Mouse (Mus musculus): Measurements from ENCODE around the gene Idh1. TPM values are rescaled to one million over a fixed set of nuclear protein-coding genes. Genes with fewer than 3 reads are reported as not detected.

Gene Idh1
- polyA plus RNA-seq, 1 experiment from 2014 or later, result 140 TPM

DNA sequence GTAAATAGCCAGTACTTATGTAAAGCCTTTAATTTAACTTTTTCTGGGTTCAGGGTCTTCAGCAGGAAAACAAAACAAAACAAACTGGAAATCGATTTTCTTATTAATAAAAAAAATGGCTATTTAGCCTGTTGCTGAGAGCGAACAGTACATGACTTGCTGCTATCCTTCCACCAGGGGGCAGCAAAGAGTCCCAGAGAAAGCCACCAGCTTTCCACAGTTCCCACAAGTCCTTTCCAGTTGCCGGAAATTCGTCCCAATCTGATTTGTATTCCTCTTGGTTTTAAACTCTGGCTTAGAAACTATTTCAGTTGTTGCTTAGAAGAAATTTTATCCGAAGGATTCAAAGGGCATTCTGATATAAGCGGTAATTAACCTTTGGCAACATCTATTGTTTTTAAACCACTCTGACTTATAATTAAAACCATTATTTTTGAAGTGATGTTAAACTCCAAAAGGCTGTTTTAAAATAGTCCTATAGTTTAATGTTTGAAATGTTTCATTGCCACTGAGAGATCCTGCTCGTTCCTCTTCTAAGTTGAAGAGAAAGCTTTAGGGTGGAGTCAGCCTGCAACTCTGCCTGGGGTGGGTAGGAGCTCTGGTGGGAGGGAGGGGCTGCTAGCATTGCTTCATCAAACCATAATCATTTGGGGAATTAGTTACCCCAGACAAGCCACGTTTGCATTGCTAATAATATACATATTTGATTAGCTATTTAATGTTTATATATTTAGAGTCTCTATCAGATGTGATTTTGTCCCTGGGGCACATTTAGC, 74.1 kb downstream of the Idh1 start:
- ATAC-seq (ENCODE audit: insufficient number of reproducible peaks, insufficient read depth, low FRiP score, low TSS enrichment, low read depth), result 0 out of 2 replicates have a peak, but pooled peaks have one; percentile 54
- Histone ChIP-seq H3K4me2 (peak overlapping the region; percentile 15), H3K36me3 (no peaks in the 10 kb centered on the region), H3K27me3 (no peaks in the 10 kb centered on the region), H3K4me3 (replicated peaks) (no peak overlapping the region), H3K4me1 (replicated peaks) (no peaks in the 10 kb centered on the region), H3K9me3 (no peaks in the 10 kb centered on the region), H3K27ac (no peak overlapping the region), H3K9ac (replicated peaks) (no peak overlapping the region)
- 13% methylated on average over 8 of the region's 8 CpGs for WGBS

DNA sequence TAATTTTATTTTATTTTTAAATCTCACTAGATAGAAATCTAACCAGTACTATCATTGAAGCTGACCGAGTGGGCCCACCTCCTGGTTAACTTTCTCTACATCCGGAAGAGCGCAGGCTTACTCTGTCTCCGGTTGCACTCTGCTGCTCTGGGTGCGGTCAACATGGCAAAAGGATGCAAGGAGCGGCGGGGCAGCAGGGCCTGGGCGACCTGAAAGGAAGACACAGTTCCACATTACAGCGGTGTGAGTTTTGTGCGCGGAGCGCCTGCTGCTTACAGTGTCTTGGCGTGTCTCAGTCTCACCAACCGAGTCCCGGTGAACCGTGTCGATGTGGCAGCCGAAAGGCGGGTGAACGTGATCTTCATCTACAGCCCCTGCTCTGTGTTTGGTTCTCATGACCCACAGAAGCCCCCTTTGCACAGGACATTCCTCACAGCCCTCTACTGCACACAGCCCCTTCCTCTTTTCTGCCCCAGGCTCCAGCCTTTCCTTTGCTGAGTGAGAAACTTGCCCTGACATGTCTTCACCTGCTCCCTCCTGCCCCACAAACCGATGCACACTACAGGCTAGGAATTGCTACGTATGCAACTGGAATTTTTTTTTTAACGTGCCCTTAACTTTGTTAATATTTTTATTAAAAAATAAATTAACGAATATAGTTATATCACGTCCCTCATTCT, 76.4 kb downstream of the Idh1 start:
- ATAC-seq (ENCODE audit: insufficient number of reproducible peaks, insufficient read depth, low FRiP score, low TSS enrichment, low read depth), result no peak
- no peaks in the 10 kb centered on the region for H3K9me3 ChIP-seq
- no peak overlapping the region for H3K4me2 ChIP-seq

GRCm38 (mm10) chr1:65109196-65109595, 77.1 kb downstream of the Idh1 start:
- no peak for ATAC-seq (ENCODE audit: insufficient number of reproducible peaks, insufficient read depth, low FRiP score, low TSS enrichment, low read depth)
- 88% methylated on average over 8 of the region's 8 CpGs for WGBS

More for the DNA sequence above, 76.4 kb downstream of the Idh1 start:
- WGBS, result 72% methylated on average over 25 of the region's 25 CpGs
- Histone ChIP-seq H3K27me3 (no peaks in the 10 kb centered on the region), H3K36me3 (no peaks in the 10 kb centered on the region), H3K4me3 (replicated peaks) (no peak overlapping the region), H3K27ac (no peak overlapping the region), H3K9ac (replicated peaks) (no peak overlapping the region), H3K4me1 (replicated peaks) (no peaks in the 10 kb centered on the region)

More at GRCm38 (mm10) chr1:65109196-65109595, 77.1 kb downstream of the Idh1 start:
- Histone ChIP-seq H3K27me3 (no peaks in the 10 kb centered on the region), H3K4me2 (no peak overlapping the region), H3K4me1 (replicated peaks) (no peaks in the 10 kb centered on the region), H3K9me3 (no peaks in the 10 kb centered on the region), H3K9ac (replicated peaks) (no peak overlapping the region), H3K36me3 (no peaks in the 10 kb centered on the region), H3K27ac (no peak overlapping the region), H3K4me3 (replicated peaks) (no peak overlapping the region)

Other genes starting within 250 kb of the Idh1 start
- gene Plekhm3, start 229.7 kb downstream of the Idh1 start, polyA plus RNA-seq (2016; fragmentation: Nextera tagmentation; extraction: Ambion mirVana), result 11.1 and 13.8 TPM in 2 replicates
- 0.18 TPM in 1 of 2 replicates, not detected in the other for gene Akr1cl, start 153.7 kb downstream of the Idh1 start, polyA plus RNA-seq (2016; fragmentation: Nextera tagmentation; extraction: Ambion mirVana)
- not detected in 2 replicates for gene Cryge, start 135.4 kb downstream of the Idh1 start, polyA plus RNA-seq (2016; fragmentation: Nextera tagmentation; extraction: Ambion mirVana)
- not detected in 2 replicates for gene Crygd, start 123.0 kb downstream of the Idh1 start, polyA plus RNA-seq (2016; fragmentation: Nextera tagmentation; extraction: Ambion mirVana)
- gene Crygc, start 112.8 kb downstream of the Idh1 start, polyA plus RNA-seq (2016; fragmentation: Nextera tagmentation; extraction: Ambion mirVana), result not detected in 2 replicates
- gene Crygb, start 104.2 kb downstream of the Idh1 start, polyA plus RNA-seq (2016; fragmentation: Nextera tagmentation; extraction: Ambion mirVana), result not detected in 2 replicates
- gene Cryga, start 83.1 kb downstream of the Idh1 start, polyA plus RNA-seq (2016; fragmentation: Nextera tagmentation; extraction: Ambion mirVana), result not detected in 2 replicates
- 0.46 TPM in 1 of 2 replicates, not detected in the other for gene Gm28845, start 66.9 kb downstream of the Idh1 start, polyA plus RNA-seq (2016; fragmentation: Nextera tagmentation; extraction: Ambion mirVana)
- 0.14 and 0.24 TPM in 2 replicates for gene D630023F18Rik, start 63.3 kb downstream of the Idh1 start, polyA plus RNA-seq (2016; fragmentation: Nextera tagmentation; extraction: Ambion mirVana)
- 15.1 and 15.4 TPM in 2 replicates for gene Pikfyve, start 183 bp upstream of the Idh1 start, polyA plus RNA-seq (2016; fragmentation: Nextera tagmentation; extraction: Ambion mirVana)
- gene Pth2r, start 95.6 kb upstream of the Idh1 start, polyA plus RNA-seq (2016; fragmentation: Nextera tagmentation; extraction: Ambion mirVana), result 0.09 TPM in 1 of 2 replicates, not detected in the other

Data from limb, embryonic 12.5 days (tissue).